Mouse (Mus musculus): ENCODE measurements around the gene Deup1.

DNA sequence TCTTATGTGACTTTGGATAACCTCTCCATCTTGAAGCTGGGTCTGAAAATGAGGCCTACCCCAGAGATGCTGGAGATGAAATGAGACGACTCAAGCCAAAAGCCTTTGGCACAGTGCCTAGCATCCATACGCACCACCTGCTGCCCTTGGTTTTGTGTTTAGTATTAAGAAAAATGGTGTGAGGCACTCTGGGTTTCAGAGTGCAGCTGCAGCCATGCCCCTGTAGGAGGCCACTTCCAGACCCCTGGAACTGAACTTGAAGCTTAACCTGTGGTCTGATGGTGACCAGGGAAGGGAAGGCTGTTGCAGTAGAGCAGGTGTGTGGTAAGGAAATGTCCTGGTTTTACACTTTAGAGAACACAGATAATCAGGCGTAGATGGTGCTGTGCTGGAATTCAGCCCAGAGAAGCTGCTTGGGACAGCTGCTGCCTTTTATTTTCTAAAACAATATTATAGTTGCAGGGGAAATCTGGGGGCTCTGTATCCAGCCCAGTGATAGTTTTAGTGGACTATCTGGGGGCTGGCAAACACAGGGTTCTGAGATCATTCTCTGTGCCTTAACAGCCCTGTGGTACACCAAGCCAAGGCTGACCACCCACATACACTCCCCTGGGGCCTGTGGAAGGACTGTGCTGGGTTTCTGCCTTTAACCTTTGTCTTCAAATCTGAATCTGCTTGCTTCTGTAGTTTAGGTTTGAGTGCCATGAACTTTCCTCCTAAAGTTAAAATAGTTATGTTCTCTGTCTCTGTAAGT, 117.0 kb downstream of the Deup1 start:
- no peak for TF ChIP-seq CTCF (IDR thresholded peaks at IDR 0.05; ENCODE audit: borderline replicate concordance, extremely low read depth, insufficient read depth, insufficient read length)
- TF ChIP-seq POLR2A (IDR thresholded peaks at IDR 0.05; ENCODE audit: borderline replicate concordance, extremely low read depth, insufficient read depth, insufficient read length, poor library complexity, severe bottlenecking), result no peak

Measured in brain, embryonic 14.5 days (tissue).